Mouse (Mus musculus): ENCODE data around the gene Iqsec3. TPM values are rescaled to one million over a fixed set of nuclear protein-coding genes. Genes with fewer than 3 reads are reported as not detected.

The Iqsec3 gene
- polyA plus RNA-seq, 1 experiment from 2014 or later = 0.12 TPM

GRCm38 (mm10) chr6:121510381-121510780 is 36.9 kb upstream of the Iqsec3 start:
- ATAC-seq (ENCODE audit: low FRiP score, low TSS enrichment) (no peak), DNase-seq (ENCODE audit: low spot score) (no peak)
- no peak overlapping the region for H3K4me3 ChIP-seq (ENCODE audit: low read depth, low read length)
- no peak for TF ChIP-seq EP300 (optimal IDR thresholded peaks at IDR 0.05)
- H3K4me2 ChIP-seq (replicated peaks; ENCODE audit: low read depth) = no peak overlapping the region
- H3K9ac ChIP-seq (ENCODE audit: low read length) = no peak overlapping the region
- H3K27me3 ChIP-seq (ENCODE audit: control insufficient read depth, insufficient read depth, low read length) = no peaks in the 10 kb centered on the region
- H3K27ac ChIP-seq (replicated peaks) = no peak overlapping the region
- WGBS = 81% methylated on average over 3 of the region's 3 CpGs
- no peaks in the 10 kb centered on the region for H3K36me3 ChIP-seq (ENCODE audit: control insufficient read depth, insufficient read depth, low read length)
- H3K4me1 ChIP-seq (replicated peaks; ENCODE audit: control insufficient read depth, insufficient read depth) = no peaks in the 10 kb centered on the region
- H3K9me3 ChIP-seq (ENCODE audit: control insufficient read depth, low read length) = no peaks in the 10 kb centered on the region

DNA sequence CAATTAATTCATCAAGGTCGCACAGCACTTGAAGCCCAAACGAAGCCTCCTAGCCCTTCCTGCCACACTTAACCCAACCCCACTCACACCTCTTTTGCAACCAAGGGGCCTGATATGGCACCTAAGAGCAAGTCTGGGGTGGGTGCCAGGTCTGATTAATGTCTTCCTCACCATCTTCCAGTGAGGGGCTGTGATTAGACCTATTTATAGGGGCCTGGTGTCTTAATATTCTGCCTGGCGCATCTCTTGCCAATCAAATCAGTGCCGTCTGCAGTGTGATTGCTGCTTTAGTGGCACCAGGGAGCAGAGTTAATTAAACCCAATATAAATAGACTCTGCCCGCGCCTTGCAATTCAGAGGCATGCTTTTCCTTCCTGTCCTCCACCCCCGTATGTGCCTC is 36.4 kb upstream of the Iqsec3 start:
- no peak for ATAC-seq (ENCODE audit: low FRiP score, low TSS enrichment)
- TF ChIP-seq EP300 (optimal IDR thresholded peaks at IDR 0.05) (no peak), CTCF (IDR thresholded peaks at IDR 0.05; ENCODE audit: low read depth) (no peak)
- Histone ChIP-seq H3K27me3 (ENCODE audit: control insufficient read depth, insufficient read depth, low read length) (no peaks in the 10 kb centered on the region), H3K4me3 (ENCODE audit: low read depth, low read length) (no peak overlapping the region), H3K9ac (ENCODE audit: low read length) (no peak overlapping the region), H3K4me1 (replicated peaks; ENCODE audit: control insufficient read depth, insufficient read depth) (no peaks in the 10 kb centered on the region), H3K4me2 (replicated peaks; ENCODE audit: low read depth) (no peak overlapping the region), H3K27ac (replicated peaks) (no peak overlapping the region), H3K9me3 (ENCODE audit: control insufficient read depth, low read length) (no peaks in the 10 kb centered on the region), H3K36me3 (ENCODE audit: control insufficient read depth, insufficient read depth, low read length) (no peaks in the 10 kb centered on the region)
- 71% methylated on average over 7 of the region's 7 CpGs for WGBS
- DNase-seq (ENCODE audit: low spot score) = no peak

DNA sequence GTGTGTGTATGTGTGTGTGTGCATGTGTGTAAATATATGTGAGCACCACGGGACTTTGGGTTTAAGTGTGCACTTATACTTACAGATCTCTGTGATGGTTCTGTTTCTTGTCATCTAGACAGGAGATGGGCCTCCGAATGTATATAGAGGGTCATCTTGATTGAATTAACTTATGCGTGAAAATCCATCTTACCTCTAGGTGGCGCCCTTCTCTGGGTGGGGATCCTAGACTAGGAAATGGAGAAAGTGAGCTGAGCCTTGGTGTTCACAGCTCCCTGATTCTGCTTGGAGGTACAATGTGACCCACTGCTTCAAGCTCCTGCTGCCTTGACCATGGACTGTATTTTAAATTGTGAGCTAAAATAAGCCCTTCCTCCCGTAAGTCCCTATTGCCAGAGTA is 34.8 kb upstream of the Iqsec3 start:
- Histone ChIP-seq H3K9ac (ENCODE audit: low read length) (no peak overlapping the region), H3K9me3 (ENCODE audit: control insufficient read depth, low read length) (no peaks in the 10 kb centered on the region), H3K4me1 (replicated peaks; ENCODE audit: control insufficient read depth, insufficient read depth) (no peaks in the 10 kb centered on the region), H3K4me2 (replicated peaks; ENCODE audit: low read depth) (no peak overlapping the region), H3K27ac (replicated peaks) (no peak overlapping the region), H3K27me3 (ENCODE audit: control insufficient read depth, insufficient read depth, low read length) (no peaks in the 10 kb centered on the region), H3K4me3 (ENCODE audit: low read depth, low read length) (no peak overlapping the region), H3K36me3 (ENCODE audit: control insufficient read depth, insufficient read depth, low read length) (no peaks in the 10 kb centered on the region)
- 68% methylated on average over 5 of the region's 5 CpGs for WGBS
- ATAC-seq (ENCODE audit: low FRiP score, low TSS enrichment) (no peak), DNase-seq (ENCODE audit: low spot score) (no peak)
- peak; percentile 48 for TF ChIP-seq CTCF (IDR thresholded peaks at IDR 0.05; ENCODE audit: low read depth)
- no peak for TF ChIP-seq EP300 (optimal IDR thresholded peaks at IDR 0.05)

GRCm38 (mm10) chr6:121501044-121501638 is 27.7 kb upstream of the Iqsec3 start:
- TF ChIP-seq CTCF (IDR thresholded peaks at IDR 0.05; ENCODE audit: low read depth) (no peak), EP300 (optimal IDR thresholded peaks at IDR 0.05) (no peak)
- H3K27ac ChIP-seq (replicated peaks) = no peak overlapping the region
- H3K4me3 ChIP-seq (ENCODE audit: low read depth, low read length) = no peak overlapping the region
- H3K36me3 ChIP-seq (ENCODE audit: control insufficient read depth, insufficient read depth, low read length) = no peaks in the 10 kb centered on the region
- 62% methylated on average over 3 of the region's 3 CpGs for WGBS
- H3K4me2 ChIP-seq (replicated peaks; ENCODE audit: low read depth) = no peak overlapping the region
- no peaks in the 10 kb centered on the region for H3K4me1 ChIP-seq (replicated peaks; ENCODE audit: control insufficient read depth, insufficient read depth)
- no peaks in the 10 kb centered on the region for H3K27me3 ChIP-seq (ENCODE audit: control insufficient read depth, insufficient read depth, low read length)
- DNase-seq (ENCODE audit: low spot score) (no peak), ATAC-seq (ENCODE audit: low FRiP score, low TSS enrichment) (no peak)
- H3K9ac ChIP-seq (ENCODE audit: low read length) = no peak overlapping the region
- H3K9me3 ChIP-seq (ENCODE audit: control insufficient read depth, low read length) = no peaks in the 10 kb centered on the region

GRCm38 (mm10) chr6:121499856-121500255 is 26.4 kb upstream of the Iqsec3 start:
- ATAC-seq (ENCODE audit: low FRiP score, low TSS enrichment) (no peak), DNase-seq (ENCODE audit: low spot score) (no peak)
- Histone ChIP-seq H3K27ac (replicated peaks) (no peak overlapping the region), H3K36me3 (ENCODE audit: control insufficient read depth, insufficient read depth, low read length) (no peaks in the 10 kb centered on the region), H3K4me3 (ENCODE audit: low read depth, low read length) (no peak overlapping the region), H3K9me3 (ENCODE audit: control insufficient read depth, low read length) (no peaks in the 10 kb centered on the region), H3K4me1 (replicated peaks; ENCODE audit: control insufficient read depth, insufficient read depth) (no peaks in the 10 kb centered on the region), H3K9ac (ENCODE audit: low read length) (no peak overlapping the region), H3K4me2 (replicated peaks; ENCODE audit: low read depth) (no peak overlapping the region), H3K27me3 (ENCODE audit: control insufficient read depth, insufficient read depth, low read length) (no peaks in the 10 kb centered on the region)
- TF ChIP-seq EP300 (optimal IDR thresholded peaks at IDR 0.05) (no peak), CTCF (IDR thresholded peaks at IDR 0.05; ENCODE audit: low read depth) (no peak)
- WGBS = 57% methylated on average over 3 of the region's 3 CpGs

- TF ChIP-seq CTCF (IDR thresholded peaks at IDR 0.05; ENCODE audit: low read depth) (no peak), EP300 (optimal IDR thresholded peaks at IDR 0.05) (no peak)
- Histone ChIP-seq H3K36me3 (ENCODE audit: control insufficient read depth, insufficient read depth, low read length) (no peaks in the 10 kb centered on the region), H3K4me3 (ENCODE audit: low read depth, low read length) (no peak overlapping the region), H3K9me3 (ENCODE audit: control insufficient read depth, low read length) (no peaks in the 10 kb centered on the region), H3K4me1 (replicated peaks; ENCODE audit: control insufficient read depth, insufficient read depth) (no peaks in the 10 kb centered on the region), H3K27ac (replicated peaks) (no peak overlapping the region), H3K4me2 (replicated peaks; ENCODE audit: low read depth) (no peak overlapping the region), H3K9ac (ENCODE audit: low read length) (no peak overlapping the region), H3K27me3 (ENCODE audit: control insufficient read depth, insufficient read depth, low read length) (no peaks in the 10 kb centered on the region)
- ATAC-seq (ENCODE audit: low FRiP score, low TSS enrichment) = no peak
- no peak for DNase-seq (ENCODE audit: low spot score)
- 20% methylated on average over 9 of the region's 9 CpGs for WGBS
These were observed 25.5 kb upstream of the Iqsec3 start for GRCm38 (mm10) chr6:121498819-121499535.

Measured in stomach, postnatal 0 days (tissue).